Mouse (Mus musculus) kidney, adult 2 months (tissue): ENCODE results near the gene Farsa.

Experiments used
- CTCF ChIP-seq: fragments of 200-500 bp; conservative IDR thresholded peaks from 2 replicates; pipeline ENCODE4 v1.5.1; 2011; ENCODE audit warnings: low read depth, mild to moderate bottlenecking, control low read depth, low read length, moderate library complexity, mixed read lengths; ENCODE audit not compliant: insufficient read depth, insufficient read length
- POLR2A ChIP-seq: fragments of 200-500 bp; IDR thresholded peaks from one replicate; pipeline ENCODE4 v1.6.1; 2011; ENCODE audit warnings: low read depth, low read length, control low read depth

- TF ChIP-seq CTCF (no peak), POLR2A (peak; percentile 79)
Observed at GRCm38 (mm10) chr8:84893709-84894134, 36.9 kb downstream of the Farsa start, which contains the start of gene Gcdh.
